Mouse (Mus musculus): Measurements from ENCODE around the gene Efcab2.

- TF ChIP-seq CTCF (IDR thresholded peaks at IDR 0.05; ENCODE audit: borderline replicate concordance, control insufficient read depth, extremely low read depth, insufficient read depth, low read length, poor library complexity) (no peak), POLR2A (IDR thresholded peaks at IDR 0.05; ENCODE audit: control insufficient read depth, extremely low read depth, insufficient read depth, low read length, poor library complexity) (no peak)
Measured at GRCm38 (mm10) chr1:178449933-178450332, 44.0 kb downstream of the Efcab2 start.
